Comparison of ENCODE assay signal across 10 mouse cellular contexts in the genomic region with DNA sequence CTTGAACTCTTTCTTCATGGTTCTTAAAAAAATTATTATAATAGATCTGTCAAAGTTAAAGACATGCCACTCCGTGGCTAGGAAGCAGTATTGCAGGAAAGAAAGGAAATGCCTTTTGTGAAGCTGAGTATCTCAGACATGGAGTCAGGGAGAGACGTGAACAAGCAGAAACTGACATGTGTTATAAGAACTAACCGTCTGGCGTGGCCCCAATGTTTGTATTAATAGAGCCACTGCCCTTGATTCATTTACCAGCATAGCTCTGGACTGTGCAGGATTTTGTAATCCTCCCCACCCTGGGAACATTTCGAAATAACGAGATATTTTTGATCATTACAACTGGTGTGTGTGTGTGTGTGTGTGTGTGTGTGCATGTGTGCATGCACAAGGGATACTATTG. TPM values are rescaled to one million over a fixed set of nuclear protein-coding genes. Genes with fewer than 3 reads are reported as not detected.
DNase-seq lines count a peak whose midpoint lies in the region; ATAC-seq and TF ChIP-seq lines count a peak whose summit lies in the region.
"Had no signal": no experiment of that assay in that cellular context is flagged by ENCODE, and none has a peak within 500 bp of the region (broad histone marks: within the 10 kb centered on the region; RNA-seq: fewer than 3 reads in every experiment).

No protein-coding gene starts in this region.

- ATAC-seq in forebrain, embryonic 14.5 days: no peak
- ATAC-seq in forebrain, embryonic 16.5 days: no peak
- ATAC-seq in midbrain, embryonic 14.5 days (ENCODE audit: low FRiP score, low TSS enrichment): no peak
- no peak for ATAC-seq in midbrain, embryonic 15.5 days (replicated peaks)

- H3K4me1 ChIP-seq in forebrain, embryonic 14.5 days (ENCODE audit: control insufficient read depth, insufficient read depth, low read length): no peaks in the 10 kb centered on the region
- peaks cover 5% of the 10 kb centered on the region; the same call in 1 of the 2 replicates for H3K4me1 ChIP-seq in forebrain, embryonic 16.5 days (replicated peaks; ENCODE audit: control insufficient read depth, insufficient read depth, low read length)
- H3K4me1 ChIP-seq in midbrain, embryonic 14.5 days (ENCODE audit: control insufficient read depth, insufficient read depth, low read length): peaks cover 7% of the 10 kb centered on the region; the same call in 1 of the 2 replicates
- peaks cover 14% of the 10 kb centered on the region for H3K4me1 ChIP-seq in midbrain, embryonic 15.5 days
- H3K4me1 ChIP-seq in heart, embryonic 10.5 days: no peaks in the 10 kb centered on the region

- no peak overlapping the region for H3K27ac ChIP-seq in forebrain, embryonic 14.5 days (ENCODE audit: low read depth, low read length)
- no peak overlapping the region for H3K27ac ChIP-seq in forebrain, embryonic 16.5 days (ENCODE audit: low read length)
- no peak overlapping the region for H3K27ac ChIP-seq in midbrain, embryonic 14.5 days (replicated peaks; ENCODE audit: low read depth, low read length)
- H3K27ac ChIP-seq in midbrain, embryonic 15.5 days: no peak overlapping the region
- H3K27ac ChIP-seq in heart, embryonic 10.5 days: no peak overlapping the region
- H3K27ac ChIP-seq: liver, embryonic 13.5 days had no signal

- WGBS in forebrain, embryonic 14.5 days: 42% methylated on average over 6 of the region's 6 CpGs
- WGBS in forebrain, embryonic 16.5 days: 33% methylated on average over 6 of the region's 6 CpGs
- 41% methylated on average over 6 of the region's 6 CpGs for WGBS in midbrain, embryonic 14.5 days
- WGBS in midbrain, embryonic 15.5 days: 50% methylated on average over 6 of the region's 6 CpGs
- 60% methylated on average over 6 of the region's 6 CpGs for WGBS in heart, embryonic 10.5 days

- no peak overlapping the region for H3K4me3 ChIP-seq in forebrain, embryonic 14.5 days (ENCODE audit: low read depth, low read length)
- no peak overlapping the region for H3K4me3 ChIP-seq in forebrain, embryonic 16.5 days (replicated peaks; ENCODE audit: low read length)
- no peak overlapping the region for H3K4me3 ChIP-seq in midbrain, embryonic 14.5 days (replicated peaks; ENCODE audit: low read depth, low read length)
- H3K4me3 ChIP-seq in midbrain, embryonic 15.5 days: no peak overlapping the region
- no peak overlapping the region for H3K4me3 ChIP-seq in heart, embryonic 10.5 days
- no peak overlapping the region for H3K4me3 ChIP-seq in myocyte
- H3K4me3 ChIP-seq: liver, embryonic 13.5 days had no signal

- no peak overlapping the region for H3K4me2 ChIP-seq in forebrain, embryonic 14.5 days (ENCODE audit: low read length)
- H3K4me2 ChIP-seq in forebrain, embryonic 16.5 days (ENCODE audit: low read length): no peak overlapping the region
- no peak overlapping the region for H3K4me2 ChIP-seq in midbrain, embryonic 14.5 days (ENCODE audit: low read length)
- no peak overlapping the region for H3K4me2 ChIP-seq in midbrain, embryonic 15.5 days
- H3K4me2 ChIP-seq in myocyte (ENCODE audit: low read depth): peak overlapping the region; percentile 21
- H3K4me2 ChIP-seq: liver, embryonic 13.5 days had no signal

- H3K36me3 ChIP-seq in forebrain, embryonic 14.5 days (ENCODE audit: control insufficient read depth, insufficient read depth, low read length): no peaks in the 10 kb centered on the region
- H3K36me3 ChIP-seq in forebrain, embryonic 16.5 days (ENCODE audit: control insufficient read depth, insufficient read depth): no peaks in the 10 kb centered on the region
- no peaks in the 10 kb centered on the region for H3K36me3 ChIP-seq in midbrain, embryonic 14.5 days (ENCODE audit: control insufficient read depth, insufficient read depth, low read length)
- no peaks in the 10 kb centered on the region for H3K36me3 ChIP-seq in midbrain, embryonic 15.5 days (replicated peaks)
- no peaks in the 10 kb centered on the region for H3K36me3 ChIP-seq in heart, embryonic 10.5 days
- H3K36me3 ChIP-seq in myocyte (ENCODE audit: control insufficient read depth, insufficient read depth): no peaks in the 10 kb centered on the region
- H3K36me3 ChIP-seq: liver, embryonic 13.5 days had no signal

- no peak overlapping the region for H3ac ChIP-seq in myocyte (ENCODE audit: control insufficient read depth, insufficient read length)

- no peaks in the 10 kb centered on the region for H3K27me3 ChIP-seq in forebrain, embryonic 14.5 days (replicated peaks; ENCODE audit: control insufficient read depth, insufficient read depth, low read length)
- H3K27me3 ChIP-seq in forebrain, embryonic 16.5 days (replicated peaks; ENCODE audit: control insufficient read depth, insufficient read depth, low read length): no peaks in the 10 kb centered on the region
- no peaks in the 10 kb centered on the region for H3K27me3 ChIP-seq in midbrain, embryonic 14.5 days (ENCODE audit: control insufficient read depth, insufficient read depth, low read length)
- H3K27me3 ChIP-seq in midbrain, embryonic 15.5 days (replicated peaks): no peaks in the 10 kb centered on the region
- no peaks in the 10 kb centered on the region for H3K27me3 ChIP-seq in heart, embryonic 10.5 days (ENCODE audit: insufficient read depth, poor library complexity, severe bottlenecking)
- no peaks in the 10 kb centered on the region for H3K27me3 ChIP-seq in myocyte (ENCODE audit: control insufficient read depth, insufficient read depth, insufficient read length)
- H3K27me3 ChIP-seq: liver, embryonic 13.5 days had no signal

- peak; percentile 34 for DNase-seq in forebrain, embryonic 14.5 days (ENCODE audit: low spot score)
- DNase-seq in midbrain, embryonic 14.5 days: peak; percentile 52
- DNase-seq in heart, embryonic 10.5 days (ENCODE audit: low spot score): peak; percentile 35
- no peak for DNase-seq in spleen, postnatal 4 days (ENCODE audit: low spot score in 2 of 2)
- no peak for DNase-seq in thymus, postnatal 0 days (ENCODE audit: low spot score)
- DNase-seq: kidney, adult 8-10 months; liver, embryonic 13.5 days had no signal

- no peaks in the 10 kb centered on the region for H3K9me3 ChIP-seq in forebrain, embryonic 14.5 days (replicated peaks; ENCODE audit: control insufficient read depth, low read length)
- H3K9me3 ChIP-seq in forebrain, embryonic 16.5 days (ENCODE audit: control insufficient read depth, low read length): no peaks in the 10 kb centered on the region
- H3K9me3 ChIP-seq in midbrain, embryonic 14.5 days (ENCODE audit: control insufficient read depth, low read length): no peaks in the 10 kb centered on the region
- no peaks in the 10 kb centered on the region for H3K9me3 ChIP-seq in midbrain, embryonic 15.5 days
- H3K9me3 ChIP-seq in heart, embryonic 10.5 days: no peaks in the 10 kb centered on the region
- H3K9me3 ChIP-seq: liver, embryonic 13.5 days had no signal

- peaks cover 27% of the 10 kb centered on the region for H3K79me2 ChIP-seq in myocyte (ENCODE audit: control insufficient read depth, insufficient read depth)

- H3K9ac ChIP-seq in forebrain, embryonic 14.5 days (ENCODE audit: low read length): no peak overlapping the region
- no peak overlapping the region for H3K9ac ChIP-seq in forebrain, embryonic 16.5 days (replicated peaks; ENCODE audit: low read depth, low read length)
- H3K9ac ChIP-seq in midbrain, embryonic 14.5 days (replicated peaks; ENCODE audit: low read length): no peak overlapping the region
- H3K9ac ChIP-seq in midbrain, embryonic 15.5 days: no peak overlapping the region
- H3K9ac ChIP-seq: liver, embryonic 13.5 days had no signal

- no peak for TF ChIP-seq POLR2A in myocyte (IDR thresholded peaks at IDR 0.05; ENCODE audit: insufficient read length, low read depth)

TF ChIP-seq in myocyte, 11 proteins besides CTCF, POLR2A, EP300 and RAD21:
- TF ChIP-seq TCF12 (IDR thresholded peaks at IDR 0.05; ENCODE audit: insufficient read depth, poor library complexity, severe bottlenecking) (no peak), CEBPB (IDR thresholded peaks at IDR 0.05; ENCODE audit: insufficient read depth, poor library complexity, severe bottlenecking) (peak; percentile 23; the same call in 1 of the 2 replicates)

RNA-seq across cellular contexts. Expression of gene Tmem38b, which starts 2.1 kb away (rescaled TPM):
- 6.9 and 7.0 TPM in 2 replicates for polyA plus RNA-seq in forebrain, embryonic 14.5 days (2014; fragmentation: Nextera tagmentation; extraction: Ambion mirVana)
- 6.8 and 8.0 TPM in 2 replicates for polyA plus RNA-seq in forebrain, embryonic 16.5 days (2015; fragmentation: Nextera tagmentation; extraction: Ambion mirVana)
- polyA plus RNA-seq in midbrain, embryonic 14.5 days (2014; fragmentation: Nextera tagmentation; extraction: Ambion mirVana): 9.4 and 11.9 TPM in 2 replicates
- 7.4 and 7.7 TPM in 2 replicates for polyA plus RNA-seq in midbrain, embryonic 15.5 days (2015; fragmentation: Nextera tagmentation; extraction: Ambion mirVana)
- polyA plus RNA-seq in heart, embryonic 10.5 days (2016; fragmentation: Nextera tagmentation; extraction: Ambion mirVana): 10.8 and 18.2 TPM in 2 replicates
- 39.7 TPM for polyA plus RNA-seq in myocyte (2012; fragmentation: generic; extraction: Trizol)
- 6.9 TPM in 2 replicates for polyA plus RNA-seq in thymus, postnatal 0 days (2015; fragmentation: Nextera tagmentation; extraction: Ambion mirVana)

RNA-seq across cellular contexts. Expression of gene Tal2, which starts 44.2 kb away (rescaled TPM):
- 0.19 and 0.28 TPM in 2 replicates for polyA plus RNA-seq in forebrain, embryonic 14.5 days (2014; fragmentation: Nextera tagmentation; extraction: Ambion mirVana)
- 0.06 and 0.26 TPM in 2 replicates for polyA plus RNA-seq in forebrain, embryonic 16.5 days (2015; fragmentation: Nextera tagmentation; extraction: Ambion mirVana)
- 10.5 and 19.4 TPM in 2 replicates for polyA plus RNA-seq in midbrain, embryonic 14.5 days (2014; fragmentation: Nextera tagmentation; extraction: Ambion mirVana)
- 5.2 and 6.2 TPM in 2 replicates for polyA plus RNA-seq in midbrain, embryonic 15.5 days (2015; fragmentation: Nextera tagmentation; extraction: Ambion mirVana)
- polyA plus RNA-seq in heart, embryonic 10.5 days (2016; fragmentation: Nextera tagmentation; extraction: Ambion mirVana): 0.27 and 0.31 TPM in 2 replicates
- polyA plus RNA-seq in myocyte (2012; fragmentation: generic; extraction: Trizol): 0.17 TPM
- 0.08 TPM in 1 of 2 replicates, not detected in the other for polyA plus RNA-seq in thymus, postnatal 0 days (2015; fragmentation: Nextera tagmentation; extraction: Ambion mirVana)
- polyA plus RNA-seq: liver, embryonic 13.5 days had no signal

Comparison
In these comparisons a context has a peak if more than half of its experiments do, and no peak if none do; other contexts are left out.
1. DNase-seq: peak in forebrain, embryonic 14.5 days (single experiment), midbrain, embryonic 14.5 days (single experiment) and heart, embryonic 10.5 days (single experiment); none in spleen, postnatal 4 days (0 of 2) and thymus, postnatal 0 days (single experiment).